8 mouse cellular contexts compared by ENCODE assay signal in genomic region chr10:80261585-80261968, GRCm38 (mm10). TPM values are rescaled to one million over a fixed set of nuclear protein-coding genes. Genes with fewer than 3 reads are reported as not detected.
DNase-seq lines count a peak whose midpoint lies in the region; ATAC-seq lines count a peak whose summit lies in the region.

No protein-coding gene starts in this region.

- peak overlapping the region; percentile 42 for H3K9ac ChIP-seq in heart, embryonic 12.5 days
- H3K9ac ChIP-seq in kidney, embryonic 16.5 days (replicated peaks; ENCODE audit: low read length) = peak overlapping the region; percentile 79
- peak overlapping the region; percentile 41 for H3K9ac ChIP-seq in stomach, embryonic 14.5 days (replicated peaks; ENCODE audit: low read depth, low read length)

- no peaks in the 10 kb centered on the region for H3K27me3 ChIP-seq in heart, embryonic 12.5 days (replicated peaks)
- H3K27me3 ChIP-seq in kidney, embryonic 16.5 days (ENCODE audit: insufficient read depth, low read length) = no peaks in the 10 kb centered on the region
- H3K27me3 ChIP-seq in stomach, embryonic 14.5 days (ENCODE audit: control insufficient read depth, insufficient read depth, low read length) = no peaks in the 10 kb centered on the region

- peak; percentile 19 for ATAC-seq in CD4-positive, CD25-positive, alpha-beta regulatory T cell, adult 4 months
- peak; percentile 77 for ATAC-seq in heart, embryonic 12.5 days (ENCODE audit: insufficient number of reproducible peaks, low FRiP score)
- ATAC-seq in kidney, embryonic 16.5 days (ENCODE audit: low FRiP score, low TSS enrichment) = peak; percentile 71
- ATAC-seq in stomach, embryonic 14.5 days (ENCODE audit: insufficient number of reproducible peaks, insufficient read depth, low FRiP score, low read depth) = peak; percentile 64

- H3K36me3 ChIP-seq in heart, embryonic 12.5 days = peaks cover 25% of the 10 kb centered on the region
- peaks cover 20% of the 10 kb centered on the region for H3K36me3 ChIP-seq in kidney, embryonic 16.5 days (ENCODE audit: insufficient read depth, low read length)
- peaks cover 24% of the 10 kb centered on the region for H3K36me3 ChIP-seq in stomach, embryonic 14.5 days (ENCODE audit: control insufficient read depth, insufficient read depth, low read length)

- peak overlapping the region; percentile 92 for H3K4me2 ChIP-seq in heart, embryonic 12.5 days
- H3K4me2 ChIP-seq in kidney, embryonic 16.5 days (replicated peaks; ENCODE audit: low read depth, low read length) = peak overlapping the region; percentile 94
- peak overlapping the region; percentile 83 for H3K4me2 ChIP-seq in stomach, embryonic 14.5 days (replicated peaks; ENCODE audit: low read depth, low read length)

- peaks cover 39% of the 10 kb centered on the region for H3K4me1 ChIP-seq in heart, embryonic 12.5 days (replicated peaks)
- H3K4me1 ChIP-seq in kidney, embryonic 16.5 days (ENCODE audit: insufficient read depth, low read length) = peaks cover 33% of the 10 kb centered on the region
- peaks cover 26% of the 10 kb centered on the region for H3K4me1 ChIP-seq in stomach, embryonic 14.5 days (ENCODE audit: control insufficient read depth, insufficient read depth, low read length)

- peak overlapping the region; percentile 95 for H3K27ac ChIP-seq in heart, embryonic 12.5 days (ENCODE audit: poor library complexity, severe bottlenecking)
- H3K27ac ChIP-seq in kidney, embryonic 16.5 days (ENCODE audit: low read length) = peak overlapping the region; percentile 100
- peak overlapping the region; percentile 96 for H3K27ac ChIP-seq in stomach, embryonic 14.5 days (ENCODE audit: low read length)

- no peaks in the 10 kb centered on the region for H3K9me3 ChIP-seq in heart, embryonic 12.5 days (replicated peaks)
- H3K9me3 ChIP-seq in kidney, embryonic 16.5 days (ENCODE audit: low read length) = no peaks in the 10 kb centered on the region
- H3K9me3 ChIP-seq in stomach, embryonic 14.5 days (ENCODE audit: control insufficient read depth, low read depth, low read length) = no peaks in the 10 kb centered on the region

- H3K4me3 ChIP-seq in heart, embryonic 12.5 days = peak overlapping the region; percentile 53
- H3K4me3 ChIP-seq in kidney, embryonic 16.5 days (ENCODE audit: low read length) = peak overlapping the region; percentile 63
- peak overlapping the region; percentile 32 for H3K4me3 ChIP-seq in stomach, embryonic 14.5 days (ENCODE audit: low read depth, low read length)

- WGBS in heart, embryonic 12.5 days = under 1% methylated on average over 14 of the region's 14 CpGs
- WGBS in kidney, embryonic 16.5 days = 0% methylated on average over 14 of the region's 14 CpGs
- WGBS in stomach, embryonic 14.5 days = under 1% methylated on average over 14 of the region's 14 CpGs

- peak; percentile 84 for DNase-seq in c-Kit-negative CD71-positive TER-119-positive erythroid progenitor cells, embryonic 14.5 days (ENCODE audit: low read depth, low spot score)
- peak; percentile 56 for DNase-seq in fat pad, adult 2 months (ENCODE audit: extremely low read depth, low read depth, low spot score)
- DNase-seq in liver = peak; percentile 99
- DNase-seq in monocyte, adult 2 months (ENCODE audit: low read depth in 1 of 2, low spot score in 2 of 2) = peak; percentile 94

RNA-seq across cellular contexts. Expression of gene Dazap1, which starts 0.3 kb away (rescaled TPM):
- 10 to 100 TPM; 10.4 to 14.7 TPM for polyA plus RNA-seq in CD4-positive, CD25-positive, alpha-beta regulatory T cell, adult 4 months (2017; shearing (Covaris generic))
- 37.4 and 41.9 TPM in 2 replicates for polyA plus RNA-seq in heart, embryonic 12.5 days (2016; fragmentation: Nextera tagmentation; extraction: Ambion mirVana)
- 52.7 and 55.4 TPM in 2 replicates for polyA plus RNA-seq in kidney, embryonic 16.5 days (2015; fragmentation: Nextera tagmentation; extraction: Ambion mirVana)
- 48.6 and 51.3 TPM in 2 replicates for polyA plus RNA-seq in stomach, embryonic 14.5 days (2014; fragmentation: Nextera tagmentation; extraction: Ambion mirVana)

RNA-seq across cellular contexts. Expression of gene Gamt, which starts 0.8 kb away (rescaled TPM):
- under 1 TPM in 1 of 2 experiments, not detected in 1; 0.47 TPM for polyA plus RNA-seq in CD4-positive, CD25-positive, alpha-beta regulatory T cell, adult 4 months (2017; shearing (Covaris generic))
- 55.5 and 58.9 TPM in 2 replicates for polyA plus RNA-seq in heart, embryonic 12.5 days (2016; fragmentation: Nextera tagmentation; extraction: Ambion mirVana)
- polyA plus RNA-seq in kidney, embryonic 16.5 days (2015; fragmentation: Nextera tagmentation; extraction: Ambion mirVana) = 38.1 and 38.3 TPM in 2 replicates
- polyA plus RNA-seq in stomach, embryonic 14.5 days (2014; fragmentation: Nextera tagmentation; extraction: Ambion mirVana) = 32.1 and 49.3 TPM in 2 replicates

RNA-seq across cellular contexts. Expression of gene Ndufs7, which starts 12.7 kb away (rescaled TPM):
- 100 to 1,000 TPM; 231 to 237 TPM for polyA plus RNA-seq in CD4-positive, CD25-positive, alpha-beta regulatory T cell, adult 4 months (2017; shearing (Covaris generic))
- polyA plus RNA-seq in heart, embryonic 12.5 days (2016; fragmentation: Nextera tagmentation; extraction: Ambion mirVana) = 438 and 454 TPM in 2 replicates
- 398 and 444 TPM in 2 replicates for polyA plus RNA-seq in kidney, embryonic 16.5 days (2015; fragmentation: Nextera tagmentation; extraction: Ambion mirVana)
- polyA plus RNA-seq in stomach, embryonic 14.5 days (2014; fragmentation: Nextera tagmentation; extraction: Ambion mirVana) = 337 and 355 TPM in 2 replicates

RNA-seq across cellular contexts. Expression of gene Rps15, which starts 30.7 kb away (rescaled TPM):
- polyA plus RNA-seq in CD4-positive, CD25-positive, alpha-beta regulatory T cell, adult 4 months (2017; shearing (Covaris generic)) = 1,000 to 10,000 TPM; 1,622 to 1,794 TPM
- polyA plus RNA-seq in heart, embryonic 12.5 days (2016; fragmentation: Nextera tagmentation; extraction: Ambion mirVana) = 577 and 591 TPM in 2 replicates
- 899 and 901 TPM in 2 replicates for polyA plus RNA-seq in kidney, embryonic 16.5 days (2015; fragmentation: Nextera tagmentation; extraction: Ambion mirVana)
- polyA plus RNA-seq in stomach, embryonic 14.5 days (2014; fragmentation: Nextera tagmentation; extraction: Ambion mirVana) = 1,120 and 1,227 TPM in 2 replicates

RNA-seq across cellular contexts. Expression of gene Apc2, which starts 34.2 kb away (rescaled TPM):
- polyA plus RNA-seq in CD4-positive, CD25-positive, alpha-beta regulatory T cell, adult 4 months (2017; shearing (Covaris generic)) = under 1 TPM in 1 of 2 experiments, not detected in 1; 0.16 TPM
- 0.89 and 1.4 TPM in 2 replicates for polyA plus RNA-seq in heart, embryonic 12.5 days (2016; fragmentation: Nextera tagmentation; extraction: Ambion mirVana)
- polyA plus RNA-seq in kidney, embryonic 16.5 days (2015; fragmentation: Nextera tagmentation; extraction: Ambion mirVana) = 1.6 and 1.9 TPM in 2 replicates
- polyA plus RNA-seq in stomach, embryonic 14.5 days (2014; fragmentation: Nextera tagmentation; extraction: Ambion mirVana) = 8.1 and 8.7 TPM in 2 replicates

Comparison
In these comparisons a context has a peak if more than half of its experiments do, and no peak if none do; other contexts are left out.
1. Peak in every context shown above with its lines: DNase-seq, ATAC-seq, H3K4me3 ChIP-seq and H3K27ac ChIP-seq.
2. ATAC-seq: peak in every context shown above with its lines; median percentile 77 in heart, embryonic 12.5 days; 71 in kidney, embryonic 16.5 days; 64 in stomach, embryonic 14.5 days; 19 in CD4-positive, CD25-positive, alpha-beta regulatory T cell, adult 4 months.
3. RNA of gene Gamt, which starts 0.8 kb away (polyA plus RNA-seq): 55.5 to 58.9 TPM in heart, embryonic 12.5 days, 38.1 to 38.3 TPM in kidney, embryonic 16.5 days and 32.1 to 49.3 TPM in stomach, embryonic 14.5 days; 0.47 TPM in CD4-positive, CD25-positive, alpha-beta regulatory T cell, adult 4 months; every median in the first group is over 10 times any median in the second.